Mouse (Mus musculus): ENCODE measurements at regions not wholly inside any gene's neighbourhood (a gene's known extent, or its start where the extent isn't known, plus 50 kb on each side); places are given as distances from the start of the nearest gene placed in this dataset.

- DNase-seq (ENCODE audit: low spot score) (no peak), ATAC-seq (ENCODE audit: low FRiP score, low TSS enrichment) (no peak)
- TF ChIP-seq EP300 (optimal IDR thresholded peaks at IDR 0.05) (no peak), CTCF (IDR thresholded peaks at IDR 0.05; ENCODE audit: low read depth) (no peak)
- Histone ChIP-seq H3K9ac (ENCODE audit: low read length) (no peak overlapping the region), H3K27ac (replicated peaks) (no peak overlapping the region), H3K36me3 (ENCODE audit: control insufficient read depth, insufficient read depth, low read length) (no peaks in the 10 kb centered on the region), H3K27me3 (ENCODE audit: control insufficient read depth, insufficient read depth, low read length) (no peaks in the 10 kb centered on the region), H3K4me1 (replicated peaks; ENCODE audit: control insufficient read depth, insufficient read depth) (no peaks in the 10 kb centered on the region), H3K4me2 (replicated peaks; ENCODE audit: low read depth) (no peak overlapping the region), H3K4me3 (ENCODE audit: low read depth, low read length) (no peak overlapping the region), H3K9me3 (ENCODE audit: control insufficient read depth, low read length) (no peaks in the 10 kb centered on the region)
- WGBS: 91% methylated on average over 5 of the region's 5 CpGs
Measured at GRCm38 (mm10) chr15:48976583-48976982, 4908.1 kb upstream of the Gm7489 start.

Measured in stomach, postnatal 0 days (tissue).